Mouse (Mus musculus): Measurements from ENCODE around the gene Ralgps1. TPM values are rescaled to one million over a fixed set of nuclear protein-coding genes. Genes with fewer than 3 reads are reported as not detected.

The Ralgps1 gene
- polyA plus RNA-seq, 1 experiment from 2014 or later: 2.2 TPM

GRCm38 (mm10) chr2:33249922-33250633 is 121.2 kb downstream of the Ralgps1 start:
- WGBS: 35% methylated on average over 3 of the region's 3 CpGs
- H3K27ac ChIP-seq (replicated peaks): peak overlapping the region; percentile 24; the same call in 1 of the 2 replicates
- H3K9ac ChIP-seq (ENCODE audit: low read length): no peak overlapping the region
- TF ChIP-seq EP300 (optimal IDR thresholded peaks at IDR 0.05): no peak
- ATAC-seq (ENCODE audit: low FRiP score, low TSS enrichment): peak; percentile 46; the same call in 1 of the 2 replicates
- H3K27me3 ChIP-seq (ENCODE audit: control insufficient read depth, insufficient read depth, low read length): no peaks in the 10 kb centered on the region
- DNase-seq (ENCODE audit: low spot score): no peak
- H3K36me3 ChIP-seq (ENCODE audit: control insufficient read depth, insufficient read depth, low read length): no peaks in the 10 kb centered on the region
- no peak overlapping the region for H3K4me2 ChIP-seq (replicated peaks; ENCODE audit: low read depth)
- no peaks in the 10 kb centered on the region for H3K9me3 ChIP-seq (ENCODE audit: control insufficient read depth, low read length)
- H3K4me1 ChIP-seq (replicated peaks; ENCODE audit: control insufficient read depth, insufficient read depth): peaks cover 2% of the 10 kb centered on the region; the same call in 1 of the 2 replicates
- no peak overlapping the region for H3K4me3 ChIP-seq (ENCODE audit: low read depth, low read length)

- H3K9ac ChIP-seq (ENCODE audit: low read length): no peak overlapping the region
- H3K4me3 ChIP-seq (ENCODE audit: low read depth, low read length): no peak overlapping the region
- H3K9me3 ChIP-seq (ENCODE audit: control insufficient read depth, low read length): no peaks in the 10 kb centered on the region
- TF ChIP-seq CTCF (IDR thresholded peaks at IDR 0.05; ENCODE audit: low read depth): no peak
- no peak for TF ChIP-seq EP300 (optimal IDR thresholded peaks at IDR 0.05)
- DNase-seq (ENCODE audit: low spot score): no peak
- no peak for ATAC-seq (ENCODE audit: low FRiP score, low TSS enrichment)
- no peak overlapping the region for H3K27ac ChIP-seq (replicated peaks)
- no peaks in the 10 kb centered on the region for H3K27me3 ChIP-seq (ENCODE audit: control insufficient read depth, insufficient read depth, low read length)
- H3K4me1 ChIP-seq (replicated peaks; ENCODE audit: control insufficient read depth, insufficient read depth): peaks cover 2% of the 10 kb centered on the region; the same call in 1 of the 2 replicates
- no peak overlapping the region for H3K4me2 ChIP-seq (replicated peaks; ENCODE audit: low read depth)
- H3K36me3 ChIP-seq (ENCODE audit: control insufficient read depth, insufficient read depth, low read length): no peaks in the 10 kb centered on the region
- 87% methylated on average over 7 of the region's 7 CpGs for WGBS
These were observed 122.7 kb downstream of the Ralgps1 start for GRCm38 (mm10) chr2:33248549-33248948.

- Histone ChIP-seq H3K4me1 (replicated peaks; ENCODE audit: control insufficient read depth, insufficient read depth) (no peaks in the 10 kb centered on the region), H3K27ac (replicated peaks) (no peak overlapping the region), H3K27me3 (ENCODE audit: control insufficient read depth, insufficient read depth, low read length) (no peaks in the 10 kb centered on the region), H3K4me3 (ENCODE audit: low read depth, low read length) (no peak overlapping the region), H3K9me3 (ENCODE audit: control insufficient read depth, low read length) (no peaks in the 10 kb centered on the region), H3K4me2 (replicated peaks; ENCODE audit: low read depth) (no peak overlapping the region), H3K9ac (ENCODE audit: low read length) (no peak overlapping the region), H3K36me3 (ENCODE audit: control insufficient read depth, insufficient read depth, low read length) (no peaks in the 10 kb centered on the region)
- DNase-seq (ENCODE audit: low spot score) (no peak), ATAC-seq (ENCODE audit: low FRiP score, low TSS enrichment) (no peak)
- 81% methylated on average over 5 of the region's 5 CpGs for WGBS
- TF ChIP-seq EP300 (optimal IDR thresholded peaks at IDR 0.05) (no peak), CTCF (IDR thresholded peaks at IDR 0.05; ENCODE audit: low read depth) (no peak)
These were observed 124.4 kb downstream of the Ralgps1 start for GRCm38 (mm10) chr2:33246841-33247240.

DNA sequence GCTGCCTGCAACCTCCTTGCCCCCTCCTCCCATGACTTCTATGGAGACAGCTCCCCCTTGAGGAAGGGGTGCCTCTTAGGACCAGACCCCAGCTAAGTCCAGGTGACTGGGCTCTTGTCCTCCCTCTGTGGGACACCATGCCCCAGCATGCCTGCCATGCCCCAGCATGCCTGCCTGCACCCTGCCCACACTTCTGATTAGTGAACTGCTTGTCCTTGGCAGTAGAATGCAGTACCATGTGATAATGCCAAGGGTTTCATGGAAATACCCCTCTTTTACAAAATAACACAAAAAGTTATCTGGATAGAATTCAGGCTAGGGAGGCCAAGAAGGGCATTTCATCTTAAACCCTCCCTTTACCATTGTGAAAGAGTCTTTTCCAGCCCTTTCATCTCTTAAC is 125.9 kb downstream of the Ralgps1 start:
- Histone ChIP-seq H3K9ac (ENCODE audit: low read length) (no peak overlapping the region), H3K4me2 (replicated peaks; ENCODE audit: low read depth) (no peak overlapping the region), H3K27me3 (ENCODE audit: control insufficient read depth, insufficient read depth, low read length) (no peaks in the 10 kb centered on the region), H3K27ac (replicated peaks) (no peak overlapping the region), H3K9me3 (ENCODE audit: control insufficient read depth, low read length) (no peaks in the 10 kb centered on the region), H3K36me3 (ENCODE audit: control insufficient read depth, insufficient read depth, low read length) (no peaks in the 10 kb centered on the region), H3K4me1 (replicated peaks; ENCODE audit: control insufficient read depth, insufficient read depth) (no peaks in the 10 kb centered on the region), H3K4me3 (ENCODE audit: low read depth, low read length) (no peak overlapping the region)
- DNase-seq (ENCODE audit: low spot score) (no peak), ATAC-seq (ENCODE audit: low FRiP score, low TSS enrichment) (no peak)
- TF ChIP-seq CTCF (IDR thresholded peaks at IDR 0.05; ENCODE audit: low read depth) (peak; percentile 27; the same call in 1 of the 2 replicates), EP300 (optimal IDR thresholded peaks at IDR 0.05) (no peak)

GRCm38 (mm10) chr2:33244880-33245279 is 126.4 kb downstream of the Ralgps1 start:
- Histone ChIP-seq H3K27me3 (ENCODE audit: control insufficient read depth, insufficient read depth, low read length) (no peaks in the 10 kb centered on the region), H3K9me3 (ENCODE audit: control insufficient read depth, low read length) (no peaks in the 10 kb centered on the region), H3K36me3 (ENCODE audit: control insufficient read depth, insufficient read depth, low read length) (no peaks in the 10 kb centered on the region), H3K27ac (replicated peaks) (no peak overlapping the region), H3K4me1 (replicated peaks; ENCODE audit: control insufficient read depth, insufficient read depth) (no peaks in the 10 kb centered on the region), H3K9ac (ENCODE audit: low read length) (no peak overlapping the region), H3K4me2 (replicated peaks; ENCODE audit: low read depth) (no peak overlapping the region), H3K4me3 (ENCODE audit: low read depth, low read length) (no peak overlapping the region)
- WGBS: 75% methylated on average over 6 of the region's 6 CpGs
- ATAC-seq (ENCODE audit: low FRiP score, low TSS enrichment): no peak
- TF ChIP-seq EP300 (optimal IDR thresholded peaks at IDR 0.05) (no peak), CTCF (IDR thresholded peaks at IDR 0.05; ENCODE audit: low read depth) (no peak)
- no peak for DNase-seq (ENCODE audit: low spot score)

- no peak for ATAC-seq (ENCODE audit: low FRiP score, low TSS enrichment)
These were observed 133.7 kb downstream of the Ralgps1 start for GRCm38 (mm10) chr2:33237581-33237980.

More at GRCm38 (mm10) chr2:33237581-33237980, 133.7 kb downstream of the Ralgps1 start:
- Histone ChIP-seq H3K4me1 (replicated peaks; ENCODE audit: control insufficient read depth, insufficient read depth) (no peaks in the 10 kb centered on the region), H3K27me3 (ENCODE audit: control insufficient read depth, insufficient read depth, low read length) (no peaks in the 10 kb centered on the region), H3K9me3 (ENCODE audit: control insufficient read depth, low read length) (no peaks in the 10 kb centered on the region), H3K9ac (ENCODE audit: low read length) (no peak overlapping the region), H3K36me3 (ENCODE audit: control insufficient read depth, insufficient read depth, low read length) (no peaks in the 10 kb centered on the region), H3K4me2 (replicated peaks; ENCODE audit: low read depth) (no peak overlapping the region), H3K27ac (replicated peaks) (no peak overlapping the region), H3K4me3 (ENCODE audit: low read depth, low read length) (no peak overlapping the region)
- no peak for DNase-seq (ENCODE audit: low spot score)
- WGBS: 86% methylated on average over 6 of the region's 6 CpGs
- TF ChIP-seq EP300 (optimal IDR thresholded peaks at IDR 0.05) (no peak), CTCF (IDR thresholded peaks at IDR 0.05; ENCODE audit: low read depth) (no peak)
